Comparison of ENCODE assay signal across 28 mouse cellular contexts in genomic region chr10:107805203-107805602, GRCm38 (mm10).
A peak's percentile ranks its signal among the peaks of the same experiment; 100 is the strongest.
DNase-seq lines count a peak whose midpoint lies in the region; ATAC-seq and TF ChIP-seq lines count a peak whose summit lies in the region.
"Had no signal": no experiment of that assay in that cellular context is flagged by ENCODE, and none has a peak within 500 bp of the region (broad histone marks: within the 10 kb centered on the region; RNA-seq: fewer than 3 reads in every experiment).

No protein-coding gene starts in this region.

- H3K4me2 ChIP-seq in heart, embryonic 13.5 days: peak overlapping the region; percentile 14; the same call in 1 of the 2 replicates
- H3K4me2 ChIP-seq in heart, embryonic 16.5 days (ENCODE audit: low read depth, low read length): no peak overlapping the region
- H3K4me2 ChIP-seq in lung, embryonic 14.5 days: no peak overlapping the region
- H3K4me2 ChIP-seq: embryonic facial prominence, embryonic 13.5 days; forebrain, embryonic 12.5 days; forebrain, embryonic 15.5 days; hindbrain, embryonic 13.5 days; intestine, embryonic 15.5 days had no signal

- ATAC-seq in heart, embryonic 13.5 days (ENCODE audit: extremely low read depth, insufficient number of reproducible peaks, low FRiP score, low TSS enrichment): no peak
- peak; percentile 79 for ATAC-seq in heart, embryonic 16.5 days (replicated peaks; ENCODE audit: extremely low read depth, insufficient read depth, low FRiP score)
- peak; percentile 44; the same call in 1 of the 2 replicates for ATAC-seq in lung, embryonic 14.5 days (ENCODE audit: insufficient read depth)
- ATAC-seq: activated CD4-positive, CD25-positive, alpha-beta regulatory T cell, adult 4 months; forebrain, embryonic 15.5 days; hindbrain, embryonic 16.5 days; intestine, embryonic 15.5 days had no signal

- 20% methylated on average over 2 of the region's 2 CpGs for WGBS in heart, embryonic 10.5 days
- 11% methylated on average over 2 of the region's 2 CpGs for WGBS in heart, embryonic 13.5 days
- WGBS in heart, embryonic 16.5 days: 17% methylated on average over 2 of the region's 2 CpGs
- 63% methylated on average over 2 of the region's 2 CpGs for WGBS in lung, embryonic 14.5 days

- DNase-seq in heart, embryonic 10.5 days (ENCODE audit: low spot score): no peak
- no peak for DNase-seq in heart, adult 8-10 months (ENCODE audit: low spot score)
- no peak for DNase-seq in heart, adult 11 months
- DNase-seq in heart, postnatal 4 days: no peak
- no peak for DNase-seq in lung, embryonic 14.5 days
- no peak for DNase-seq in lung, postnatal 36 days
- DNase-seq: adrenal gland, adult 8-10 months; adrenal gland, postnatal 25 days; cerebellum, adult 11-12 months; cerebellum, adult 8-10 months; cerebellum, postnatal 10 days; cerebellum, postnatal 36 days; embryo, embryonic 11 days; gastrocnemius, postnatal 25 days; kidney, adult 11 months; kidney, adult 8-10 months had no signal

- no peak overlapping the region for H3K9ac ChIP-seq in heart, embryonic 13.5 days
- H3K9ac ChIP-seq in heart, embryonic 16.5 days (ENCODE audit: low read length): no peak overlapping the region
- H3K9ac ChIP-seq in lung, embryonic 14.5 days: no peak overlapping the region
- H3K9ac ChIP-seq: embryonic facial prominence, embryonic 13.5 days; forebrain, embryonic 12.5 days; forebrain, embryonic 15.5 days; hindbrain, embryonic 13.5 days; intestine, embryonic 15.5 days had no signal

- no peak for TF ChIP-seq CTCF in lung, embryonic 14.5 days (IDR thresholded peaks at IDR 0.05; ENCODE audit: low read depth)

- peak overlapping the region; percentile 7; the same call in 1 of the 2 replicates for H3K27ac ChIP-seq in heart, embryonic 10.5 days
- peak overlapping the region; percentile 29 for H3K27ac ChIP-seq in heart, embryonic 13.5 days (replicated peaks)
- peak overlapping the region; percentile 41 for H3K27ac ChIP-seq in heart, embryonic 16.5 days (ENCODE audit: low read length)
- H3K27ac ChIP-seq in lung, embryonic 14.5 days (ENCODE audit: low read depth): no peak overlapping the region
- H3K27ac ChIP-seq: embryonic facial prominence, embryonic 10.5 days; embryonic facial prominence, embryonic 13.5 days; forebrain, embryonic 12.5 days; forebrain, embryonic 15.5 days; hindbrain, embryonic 10.5 days; hindbrain, embryonic 13.5 days; intestine, embryonic 15.5 days had no signal

- no peaks in the 10 kb centered on the region for H3K9me3 ChIP-seq in heart, embryonic 10.5 days
- H3K9me3 ChIP-seq in heart, embryonic 13.5 days: no peaks in the 10 kb centered on the region
- H3K9me3 ChIP-seq in heart, embryonic 16.5 days (replicated peaks; ENCODE audit: control insufficient read depth, low read length): no peaks in the 10 kb centered on the region
- H3K9me3 ChIP-seq in lung, embryonic 14.5 days (ENCODE audit: low read depth, low read length): no peaks in the 10 kb centered on the region
- H3K9me3 ChIP-seq: embryonic facial prominence, embryonic 10.5 days; embryonic facial prominence, embryonic 13.5 days; forebrain, embryonic 12.5 days; forebrain, embryonic 15.5 days; hindbrain, embryonic 10.5 days; hindbrain, embryonic 13.5 days; intestine, embryonic 15.5 days had no signal

- H3K4me1 ChIP-seq in heart, embryonic 10.5 days: peaks cover 20% of the 10 kb centered on the region
- peaks cover 27% of the 10 kb centered on the region for H3K4me1 ChIP-seq in heart, embryonic 13.5 days
- peaks cover 17% of the 10 kb centered on the region for H3K4me1 ChIP-seq in heart, embryonic 16.5 days (ENCODE audit: control insufficient read depth, insufficient read depth, low read length)
- no peaks in the 10 kb centered on the region for H3K4me1 ChIP-seq in lung, embryonic 14.5 days (ENCODE audit: insufficient read depth)
- H3K4me1 ChIP-seq: embryonic facial prominence, embryonic 10.5 days; embryonic facial prominence, embryonic 13.5 days; forebrain, embryonic 12.5 days; forebrain, embryonic 15.5 days; hindbrain, embryonic 10.5 days; hindbrain, embryonic 13.5 days; intestine, embryonic 15.5 days had no signal

- H3K27me3 ChIP-seq in heart, embryonic 10.5 days (ENCODE audit: insufficient read depth, poor library complexity, severe bottlenecking): no peaks in the 10 kb centered on the region
- H3K27me3 ChIP-seq in heart, embryonic 13.5 days (replicated peaks): no peaks in the 10 kb centered on the region
- H3K27me3 ChIP-seq in heart, embryonic 16.5 days (ENCODE audit: control insufficient read depth, insufficient read depth, low read length): no peaks in the 10 kb centered on the region
- H3K27me3 ChIP-seq in lung, embryonic 14.5 days (ENCODE audit: insufficient read depth, low read length): no peaks in the 10 kb centered on the region
- H3K27me3 ChIP-seq: embryonic facial prominence, embryonic 13.5 days; forebrain, embryonic 12.5 days; forebrain, embryonic 15.5 days; hindbrain, embryonic 13.5 days; intestine, embryonic 15.5 days had no signal

- H3K36me3 ChIP-seq in heart, embryonic 10.5 days: no peaks in the 10 kb centered on the region
- no peaks in the 10 kb centered on the region for H3K36me3 ChIP-seq in heart, embryonic 13.5 days
- no peaks in the 10 kb centered on the region for H3K36me3 ChIP-seq in heart, embryonic 16.5 days (ENCODE audit: control insufficient read depth, insufficient read depth)
- no peaks in the 10 kb centered on the region for H3K36me3 ChIP-seq in lung, embryonic 14.5 days (ENCODE audit: insufficient read depth)
- H3K36me3 ChIP-seq: embryonic facial prominence, embryonic 10.5 days; embryonic facial prominence, embryonic 13.5 days; forebrain, embryonic 12.5 days; forebrain, embryonic 15.5 days; hindbrain, embryonic 10.5 days; hindbrain, embryonic 13.5 days; intestine, embryonic 15.5 days had no signal

- H3K4me3 ChIP-seq in heart, embryonic 10.5 days: no peak overlapping the region
- H3K4me3 ChIP-seq in heart, embryonic 13.5 days: no peak overlapping the region
- no peak overlapping the region for H3K4me3 ChIP-seq in heart, embryonic 16.5 days (ENCODE audit: low read length)
- H3K4me3 ChIP-seq in lung, embryonic 14.5 days (ENCODE audit: low read depth, low read length): no peak overlapping the region
- H3K4me3 ChIP-seq: embryonic facial prominence, embryonic 10.5 days; embryonic facial prominence, embryonic 13.5 days; erythroblast, embryonic 14.5 days; forebrain, embryonic 12.5 days; forebrain, embryonic 15.5 days; hindbrain, embryonic 10.5 days; hindbrain, embryonic 13.5 days; intestine, embryonic 15.5 days had no signal
